Mouse (Mus musculus) forebrain, embryonic 16.5 days (tissue): ENCODE results near the gene Gm10382. TPM values are rescaled to one million over a fixed set of nuclear protein-coding genes. Genes with fewer than 3 reads are reported as not detected.
"Not testable (repeated sequence)": the region's sequence is repeated elsewhere in the genome, so short reads cannot be mapped to it uniquely, and the experiment has no call there.

Experiments
- ATAC-seq: fragments of 200-750 bp; cut with Nextera tagmentation; 2 replicates; pipeline ENCODE4 v1.8.0; 2017; ENCODE audit warnings: mild to moderate bottlenecking, moderate library complexity
- H3K27ac ChIP-seq: fragments of 300-500 bp; sonication (generic); 2 replicates; pipeline ENCODE4 v1.5.1; 2014; ENCODE audit warnings: low read length, control low read depth
- H3K27me3 ChIP-seq: fragments of 300-500 bp; sonication (generic); replicated peaks from 2 replicates; pipeline ENCODE4 v1.6.1; 2014; ENCODE audit warnings: low read length; ENCODE audit not compliant: control insufficient read depth, insufficient read depth
- H3K36me3 ChIP-seq: fragments of 300-500 bp; sonication (generic); 2 replicates; pipeline ENCODE4 v1.6.1; 2014; ENCODE audit not compliant: control insufficient read depth, insufficient read depth
- H3K4me1 ChIP-seq: fragments of 300-500 bp; sonication (generic); replicated peaks from 2 replicates; pipeline ENCODE4 v1.6.1; 2014; ENCODE audit warnings: low read length; ENCODE audit not compliant: control insufficient read depth, insufficient read depth
- H3K4me2 ChIP-seq: fragments of 300-500 bp; sonication (generic); 2 replicates; pipeline ENCODE4 v1.6.1; 2014; ENCODE audit warnings: mild to moderate bottlenecking, low read length, control low read depth
- H3K4me3 ChIP-seq: fragments of 300-500 bp; sonication (generic); replicated peaks from 2 replicates; pipeline ENCODE4 v1.5.1; 2014; ENCODE audit warnings: mild to moderate bottlenecking, low read length, control low read depth
- H3K9ac ChIP-seq: fragments of 300-500 bp; sonication (generic); replicated peaks from 2 replicates; pipeline ENCODE4 v1.6.1; 2014; ENCODE audit warnings: low read depth, low read length, control low read depth
- H3K9me3 ChIP-seq: fragments of 300-500 bp; sonication (generic); 2 replicates; pipeline ENCODE4 v1.6.1; 2016; ENCODE audit warnings: low read length; ENCODE audit not compliant: control insufficient read depth
- WGBS: fragments of 180-500 bp; shearing (Covaris S2); extraction: QIAGEN DNeasy Blood & Tissue Kit; methylation state at CpG from one replicate; pipeline ENCODE4 v1.1.7; 2014; 5-methylcytosine and 5-hydroxymethylcytosine counted together
- polyA plus RNA-seq: library from polyadenylated mRNA; unstranded; fragments of >200 nt; fragmentation: Nextera tagmentation; extraction: Ambion mirVana; gene quantifications from 2 replicates; pipeline ENCODE4 v1.2.1, GENCODE M21; 2015

The Gm10382 gene
- polyA plus RNA-seq, 1 experiment from 2014 or later: 0.39 TPM

GRCm38 (mm10) chr5:125390906-125391477 is 1.9 kb downstream of the Gm10382 start:
- 91% methylated on average over 3 of the region's 3 CpGs for WGBS
- Histone ChIP-seq H3K27ac (no peak overlapping the region), H3K27me3 (no peaks in the 10 kb centered on the region), H3K4me1 (peaks cover 37% of the 10 kb centered on the region), H3K4me3 (no peak overlapping the region), H3K4me2 (no peak overlapping the region), H3K9ac (no peak overlapping the region), H3K36me3 (no peaks in the 10 kb centered on the region), H3K9me3 (no peaks in the 10 kb centered on the region)
- no peak for ATAC-seq

- 68% methylated on average over 5 of the region's 5 CpGs for WGBS
- ATAC-seq: no peak
- H3K4me3 ChIP-seq: no peak overlapping the region
- peak overlapping the region; percentile 31; the same call in 1 of the 2 replicates for H3K27ac ChIP-seq
- no peaks in the 10 kb centered on the region for H3K9me3 ChIP-seq
- H3K27me3 ChIP-seq: no peaks in the 10 kb centered on the region
- no peak overlapping the region for H3K4me2 ChIP-seq
- H3K36me3 ChIP-seq: no peaks in the 10 kb centered on the region
- H3K4me1 ChIP-seq: peaks cover 37% of the 10 kb centered on the region
- no peak overlapping the region for H3K9ac ChIP-seq
Observed at GRCm38 (mm10) chr5:125391609-125392008, 2.5 kb downstream of the Gm10382 start.

GRCm38 (mm10) chr5:125392176-125392575 is 3.1 kb downstream of the Gm10382 start:
- not testable (repeated sequence) for H3K27me3 ChIP-seq, H3K4me3 ChIP-seq, H3K9ac ChIP-seq, H3K9me3 ChIP-seq, ATAC-seq, H3K4me2 ChIP-seq, H3K36me3 ChIP-seq
- H3K27ac ChIP-seq: peak overlapping the region; percentile 99; the same call in 1 of the 2 replicates
- peaks cover 37% of the 10 kb centered on the region for H3K4me1 ChIP-seq
- WGBS: 90% methylated on average over 4 of the region's 4 CpGs

GRCm38 (mm10) chr5:125392618-125392976 is 3.5 kb downstream of the Gm10382 start:
- 28% methylated on average over 1 of the region's 1 CpGs for whole genome bisulfite sequencing
- H3K9me3 ChIP-seq: no peaks in the 10 kb centered on the region
- no peaks in the 10 kb centered on the region for H3K36me3 ChIP-seq
- H3K9ac ChIP-seq: peak overlapping the region; percentile 31
- H3K27me3 ChIP-seq: no peaks in the 10 kb centered on the region
- H3K4me1 ChIP-seq: peaks cover 37% of the 10 kb centered on the region
- peak overlapping the region; percentile 99 for H3K27ac ChIP-seq
- peak overlapping the region; percentile 41; the same call in 1 of the 2 replicates for H3K4me3 ChIP-seq
- H3K4me2 ChIP-seq: peak overlapping the region; percentile 67
- peak; percentile 11; the same call in 1 of the 2 replicates for ATAC-seq

- Histone ChIP-seq H3K4me3 (peak overlapping the region; percentile 41), H3K9me3 (no peaks in the 10 kb centered on the region), H3K9ac (peak overlapping the region; percentile 59), H3K27me3 (no peaks in the 10 kb centered on the region), H3K4me2 (peak overlapping the region; percentile 67), H3K4me1 (peaks cover 35% of the 10 kb centered on the region), H3K27ac (peak overlapping the region; percentile 99), H3K36me3 (no peaks in the 10 kb centered on the region)
- peak; percentile 91 for ATAC-seq
- 0% methylated on average over 20 of the region's 20 CpGs for WGBS
Observed at GRCm38 (mm10) chr5:125392977-125393621, 4.0 kb downstream of the Gm10382 start.

GRCm38 (mm10) chr5:125393622-125394603 is 4.8 kb downstream of the Gm10382 start:
- peak overlapping the region; percentile 99 for H3K27ac ChIP-seq
- ATAC-seq: peak; percentile 75
- H3K36me3 ChIP-seq: no peaks in the 10 kb centered on the region
- peaks cover 31% of the 10 kb centered on the region for H3K4me1 ChIP-seq
- H3K9ac ChIP-seq: peak overlapping the region; percentile 59
- peak overlapping the region; percentile 41 for H3K4me3 ChIP-seq
- H3K4me2 ChIP-seq: peak overlapping the region; percentile 67
- H3K9me3 ChIP-seq: no peaks in the 10 kb centered on the region
- no peaks in the 10 kb centered on the region for H3K27me3 ChIP-seq
- WGBS: 3% methylated on average over 21 of the region's 25 CpGs

- no peak for ATAC-seq
- Histone ChIP-seq H3K4me1 (peaks cover 30% of the 10 kb centered on the region), H3K36me3 (no peaks in the 10 kb centered on the region), H3K27me3 (no peaks in the 10 kb centered on the region), H3K4me2 (0 out of 2 replicates have a peak overlapping the region, but pooled peaks have one; percentile 67), H3K4me3 (no peak overlapping the region), H3K9ac (no peak overlapping the region), H3K27ac (peak overlapping the region; percentile 99), H3K9me3 (no peaks in the 10 kb centered on the region)
- 45% methylated on average over 3 of the region's 3 CpGs for WGBS
Observed at GRCm38 (mm10) chr5:125395008-125395407, 5.9 kb downstream of the Gm10382 start.

GRCm38 (mm10) chr5:125400903-125401302 is 11.8 kb downstream of the Gm10382 start:
- Histone ChIP-seq H3K36me3 (no peaks in the 10 kb centered on the region), H3K4me1 (peaks cover 2% of the 10 kb centered on the region; the same call in 1 of the 2 replicates), H3K27ac (no peak overlapping the region), H3K4me2 (no peak overlapping the region), H3K9ac (no peak overlapping the region), H3K4me3 (no peak overlapping the region), H3K27me3 (no peaks in the 10 kb centered on the region), H3K9me3 (no peaks in the 10 kb centered on the region)
- no peak for ATAC-seq
- 63% methylated on average over 7 of the region's 7 CpGs for WGBS

- no peak for ATAC-seq
- Histone ChIP-seq H3K4me2 (no peak overlapping the region), H3K36me3 (no peaks in the 10 kb centered on the region), H3K9ac (no peak overlapping the region), H3K4me3 (no peak overlapping the region), H3K27ac (no peak overlapping the region), H3K27me3 (no peaks in the 10 kb centered on the region), H3K4me1 (peaks cover 10% of the 10 kb centered on the region), H3K9me3 (no peaks in the 10 kb centered on the region)
- WGBS: 59% methylated on average over 10 of the region's 10 CpGs
Observed at GRCm38 (mm10) chr5:125402476-125402875, 13.4 kb downstream of the Gm10382 start.
